Mouse (Mus musculus) left cerebral cortex, adult 9 months (tissue): Measurements from ENCODE around the gene Mau2.
"Not testable (repeated sequence)": the region's sequence is repeated elsewhere in the genome, so short reads cannot be mapped to it uniquely, and the experiment has no call there.

Experiments
- DNase-seq, 2 experiments: peaks; one replicate each; pipeline ENCODE4 v3.0.0; 2022; ENCODE audit warnings: low spot score in 2 of 2

Gene Mau2

DNA sequence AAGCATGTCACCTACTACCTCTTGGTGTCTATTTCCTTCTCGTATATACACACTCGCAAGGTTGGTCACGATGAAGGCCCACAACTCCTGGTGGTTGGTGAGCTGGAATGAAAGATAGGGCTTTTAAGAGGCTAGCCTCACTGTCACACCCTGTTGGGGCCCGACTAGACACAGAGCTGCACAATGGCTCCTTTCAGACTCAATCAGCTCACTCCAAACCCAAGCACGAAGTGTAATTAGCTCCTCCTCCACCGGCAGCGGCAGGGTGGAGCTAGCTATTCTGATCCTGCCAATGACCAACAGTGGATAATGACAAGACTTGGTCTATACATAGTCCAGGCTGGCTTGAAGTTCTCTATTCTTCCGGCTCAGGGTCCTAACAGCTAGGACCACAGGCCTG is 18.9 kb downstream of the Mau2 start:
- peak in 1 of 2 experiments; percentile 21 for DNase-seq

GRCm38 (mm10) chr8:70015017-70015416 is 27.5 kb downstream of the Mau2 start:
- no peak for DNase-seq

DNA sequence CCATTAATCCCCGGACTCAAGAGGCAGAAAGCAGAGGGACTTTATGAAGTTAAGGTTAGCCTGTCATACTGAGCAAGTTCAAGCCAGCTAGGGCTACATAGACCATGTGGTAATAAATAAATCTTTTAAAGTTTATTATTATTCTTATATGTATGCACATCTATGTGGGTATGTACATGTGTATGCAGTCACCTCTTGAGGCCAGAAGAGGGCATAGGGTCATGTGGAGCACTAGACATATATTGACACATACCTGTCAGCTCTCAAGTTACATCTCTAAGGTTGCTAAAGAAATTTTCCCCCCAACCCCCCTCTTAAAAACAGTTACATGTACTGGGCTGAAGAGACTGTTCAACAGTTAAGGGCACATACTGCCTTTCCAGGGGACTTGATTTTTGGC is 29.8 kb downstream of the Mau2 start:
- no peak for DNase-seq

DNA sequence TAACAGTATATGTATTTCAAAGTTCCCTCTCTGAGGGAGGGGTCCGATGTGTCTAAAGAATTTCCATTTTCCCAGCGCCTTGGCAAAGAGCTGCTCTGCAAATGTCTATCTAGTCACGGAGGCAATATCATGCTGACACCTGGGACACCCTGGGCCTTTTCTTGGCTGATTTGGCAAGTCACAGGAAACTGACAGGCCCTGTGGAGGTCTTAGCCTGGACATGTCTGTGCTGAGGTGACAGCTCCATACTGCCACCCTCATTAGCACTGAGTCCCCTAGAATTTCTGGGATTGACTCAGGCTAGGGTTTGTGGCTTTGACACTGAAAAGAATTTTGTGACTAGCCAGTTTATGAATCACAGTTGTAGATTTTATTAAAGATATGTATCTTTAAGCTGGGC is 30.2 kb downstream of the Mau2 start:
- DNase-seq: no peak

- DNase-seq: not testable (repeated sequence)
Observed at GRCm38 (mm10) chr8:70010796-70011195, 31.7 kb downstream of the Mau2 start.

DNA sequence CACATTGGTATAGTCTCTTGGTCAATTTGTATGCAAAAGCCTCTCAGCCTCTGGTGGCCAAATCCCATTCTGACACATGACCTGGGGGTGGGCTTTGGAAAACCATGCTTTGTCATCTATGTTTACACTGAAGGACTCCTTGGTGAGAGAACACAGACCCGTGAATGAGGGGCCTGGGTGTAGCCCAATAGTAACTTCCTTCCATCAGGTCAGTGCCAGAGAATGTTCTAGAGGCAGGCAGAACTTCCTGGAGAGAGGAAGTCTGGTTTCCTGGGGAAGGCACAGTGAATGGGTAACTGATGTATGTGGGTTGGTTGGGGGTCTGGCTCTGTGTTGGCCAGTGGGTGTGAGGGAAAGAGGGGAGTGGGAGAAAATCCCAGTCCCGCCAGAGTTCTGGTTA is 37.4 kb downstream of the Mau2 start:
- no peak for DNase-seq

GRCm38 (mm10) chr8:70004345-70004744 is 38.2 kb downstream of the Mau2 start:
- no peak for DNase-seq

GRCm38 (mm10) chr8:70003204-70003657 is 39.3 kb downstream of the Mau2 start:
- no peak for DNase-seq

GRCm38 (mm10) chr8:70001892-70002191 is 40.7 kb downstream of the Mau2 start:
- DNase-seq: not testable (repeated sequence)

DNA sequence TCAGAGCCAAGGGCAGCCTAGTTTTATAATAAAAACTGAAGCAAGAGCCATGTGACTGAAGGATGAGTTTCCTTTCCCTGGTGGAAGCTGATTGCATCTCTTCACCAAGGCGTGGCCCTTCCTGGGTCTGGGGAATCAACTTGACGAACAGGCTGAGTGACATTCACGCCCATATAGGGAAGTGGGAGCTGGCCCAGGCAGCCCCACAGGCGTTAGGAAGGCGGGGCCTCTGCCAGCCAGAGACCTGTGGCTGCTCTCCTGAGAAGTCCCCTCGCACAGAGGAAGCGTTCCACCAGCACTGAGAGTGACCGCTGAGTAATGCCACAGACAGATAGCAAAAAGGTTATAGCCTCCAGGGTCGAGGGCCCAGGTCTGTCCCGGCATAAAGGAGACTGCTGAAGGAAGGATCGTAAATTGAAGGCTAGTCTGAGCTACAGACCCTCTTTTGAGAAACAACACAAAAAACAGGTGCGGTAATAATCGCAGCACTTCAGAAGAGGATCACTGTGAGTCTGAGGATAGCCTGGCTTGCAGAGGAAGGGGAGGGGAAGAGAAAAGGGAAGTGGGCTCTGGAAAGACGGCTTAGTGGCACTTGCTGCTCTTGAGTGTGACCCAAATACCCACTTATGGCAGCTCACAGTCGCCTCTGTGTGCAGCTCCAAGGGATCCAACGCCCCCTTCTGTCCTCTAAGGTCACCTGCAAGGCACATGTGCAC is 41.2 kb downstream of the Mau2 start:
- peak in 1 of 2 experiments; percentile 28 for DNase-seq

DNA sequence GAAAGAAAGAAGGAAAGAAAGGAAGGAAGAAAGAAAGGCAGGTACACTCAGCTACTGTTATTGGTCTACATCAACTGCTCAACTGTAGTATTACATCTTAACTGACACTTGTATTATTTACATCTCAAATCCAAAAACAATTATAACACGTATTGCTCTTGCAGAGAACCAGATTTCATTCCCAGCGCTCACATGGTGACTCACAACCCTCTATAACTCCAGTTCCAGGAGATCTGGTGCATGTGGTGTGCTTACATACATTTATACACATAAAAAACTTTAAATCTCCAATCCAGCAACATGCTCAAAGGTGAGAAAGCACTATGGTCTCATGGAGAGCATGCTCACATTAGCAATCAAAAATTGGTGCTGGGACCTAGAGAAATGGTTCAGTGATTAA is 42.3 kb downstream of the Mau2 start:
- no peak for DNase-seq

DNA sequence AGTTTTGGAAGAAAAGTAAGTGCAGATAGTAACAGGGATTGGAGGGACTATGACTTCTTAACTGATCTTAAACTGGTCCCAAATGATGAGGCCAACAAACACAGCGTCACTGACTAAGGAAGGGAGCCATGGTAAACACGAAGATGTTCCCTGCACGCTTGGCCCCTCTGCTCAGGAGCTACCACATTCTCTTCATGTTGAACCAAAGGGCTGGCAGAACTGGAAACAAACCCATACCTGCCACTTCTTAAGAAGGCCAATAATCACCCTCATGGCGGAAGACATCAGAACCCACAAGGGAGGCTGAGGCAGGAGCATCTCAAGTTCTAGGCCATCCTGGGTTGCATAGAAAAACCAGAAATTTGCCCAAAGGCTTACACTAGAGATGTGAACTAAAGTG is 43.3 kb downstream of the Mau2 start:
- no peak for DNase-seq

- no peak for DNase-seq
Observed at GRCm38 (mm10) chr8:69998706-69999105, 43.8 kb downstream of the Mau2 start.

- DNase-seq: no peak
Observed at GRCm38 (mm10) chr8:69996589-69997285, 45.8 kb downstream of the Mau2 start.

DNA sequence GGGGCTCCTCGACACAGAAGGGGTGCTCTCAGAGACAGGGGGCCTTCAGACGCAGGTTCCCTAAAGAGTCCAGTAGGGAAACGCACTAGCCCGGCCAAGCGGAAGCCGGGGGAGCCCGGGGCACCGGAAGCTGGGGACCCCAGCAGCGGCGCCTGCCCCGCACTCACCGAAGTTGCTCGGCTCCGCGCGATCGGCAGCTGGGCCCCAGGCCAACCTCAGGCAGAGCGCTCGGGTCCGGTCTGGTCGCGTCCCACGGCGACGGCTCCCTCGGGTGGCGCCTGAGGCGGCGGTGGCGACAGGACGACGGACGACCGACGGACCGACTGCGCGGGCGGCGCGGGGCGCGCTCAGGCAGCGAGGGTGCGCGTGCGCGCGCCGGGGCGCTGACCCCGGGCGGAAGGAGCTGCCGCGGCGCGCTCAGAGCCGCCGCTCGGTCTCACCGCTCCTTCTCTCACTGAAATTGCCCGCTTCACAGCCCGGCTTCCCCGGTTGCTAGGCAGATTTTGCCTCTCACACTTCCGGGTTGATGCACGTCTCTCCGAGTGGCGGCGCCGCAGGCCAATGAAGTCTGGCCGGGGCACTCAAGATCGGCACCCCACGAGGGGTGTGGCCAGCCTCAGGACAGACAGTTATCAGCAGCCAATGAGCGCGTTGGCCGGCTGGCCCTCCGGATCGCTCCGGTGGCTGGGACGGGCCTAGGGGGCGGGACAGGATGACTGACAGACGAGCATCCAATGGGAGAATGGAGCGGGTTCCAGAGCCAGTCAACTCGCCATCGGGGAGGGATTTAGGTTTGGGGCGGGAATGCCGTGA is 46.6 kb downstream of the Mau2 start, which contains the start of gene Gatad2a:
Gene Gatad2a (minus strand): TSS at position 609 of the 813 bp plus-strand sequence.
- peak; percentile 100 for DNase-seq

DNA sequence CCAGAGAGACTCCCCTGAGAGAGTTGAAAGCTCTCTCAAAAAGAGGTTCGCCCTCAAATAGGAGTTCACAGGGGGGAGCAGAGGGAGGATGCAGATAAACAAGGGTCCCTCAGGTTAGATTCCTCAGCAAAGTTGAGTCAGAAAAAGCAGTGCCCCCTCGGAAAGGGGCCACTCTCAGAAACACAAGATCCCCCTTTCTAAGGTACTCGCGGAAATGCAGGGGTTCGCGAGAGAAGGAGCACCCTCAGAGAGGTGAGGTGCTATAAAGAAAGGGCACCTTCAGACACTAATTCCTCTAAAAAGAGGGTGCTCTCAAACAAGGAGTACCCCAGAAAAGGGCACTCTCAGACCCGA is 47.1 kb downstream of the Mau2 start:
- no peak for DNase-seq

GRCm38 (mm10) chr8:69988936-69989335 is 53.6 kb downstream of the Mau2 start:
- not testable (repeated sequence) for DNase-seq

- DNase-seq: no peak
Observed at GRCm38 (mm10) chr8:69987744-69988143, 54.8 kb downstream of the Mau2 start.

DNA sequence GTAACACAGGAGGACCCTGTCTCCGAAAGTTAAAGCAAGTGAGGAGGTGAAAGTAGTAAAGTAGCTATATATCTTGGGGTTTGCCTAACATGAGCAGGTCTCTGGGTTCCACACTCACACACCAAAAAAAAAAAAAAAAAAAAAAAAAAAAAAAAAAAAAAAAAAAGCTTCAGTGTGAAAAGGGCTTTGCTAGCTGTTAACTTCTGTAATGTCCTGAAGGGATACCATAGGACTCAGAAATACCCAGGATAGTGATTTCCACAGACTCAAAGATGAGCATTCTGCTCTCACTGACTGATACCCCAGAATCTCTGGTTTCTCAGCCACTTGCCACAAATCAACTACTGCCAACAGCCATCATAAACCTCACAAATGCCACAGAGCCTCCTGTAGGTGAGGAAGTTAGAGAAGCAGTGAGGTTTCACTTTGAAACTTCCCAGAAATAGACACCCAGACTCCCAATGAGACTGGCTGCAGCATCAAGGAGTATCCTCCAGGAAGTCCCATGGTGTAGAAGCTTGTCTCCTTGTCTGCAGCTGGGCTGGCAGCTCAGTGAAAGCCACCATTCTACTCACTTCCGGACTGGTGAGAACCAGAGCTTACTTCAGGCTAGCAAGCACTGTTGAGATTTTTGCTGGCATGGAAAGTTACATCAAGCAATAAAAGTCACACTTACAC is 57.5 kb downstream of the Mau2 start:
- DNase-seq: no peak

GRCm38 (mm10) chr8:69978456-69978855 is 64.1 kb downstream of the Mau2 start:
- DNase-seq: no peak

- no peak for DNase-seq
Observed at GRCm38 (mm10) chr8:69974806-69975205, 67.7 kb downstream of the Mau2 start.

DNA sequence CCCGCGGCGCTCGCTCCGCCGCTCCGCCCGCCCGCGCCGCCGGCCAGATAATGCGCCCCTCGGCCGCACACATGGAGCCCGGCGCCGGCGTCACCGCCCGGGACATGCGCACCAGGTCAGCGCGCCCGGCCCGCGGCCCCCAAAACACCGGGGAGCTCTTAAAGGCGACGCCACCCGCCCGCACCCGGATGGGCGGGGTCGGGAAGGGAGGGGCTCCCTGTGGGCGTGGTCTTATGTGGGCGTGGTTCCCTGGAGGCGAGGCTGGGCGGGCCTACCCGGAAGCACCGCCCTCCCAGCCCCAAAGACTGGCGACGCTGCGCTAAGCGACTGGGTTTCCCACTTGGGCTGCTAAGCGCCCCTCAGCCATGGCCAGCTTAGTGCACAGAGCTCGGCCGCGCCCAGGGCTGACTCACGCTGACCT is 68.3 kb downstream of the Mau2 start:
- peak; percentile 75 to 95 for DNase-seq
